Mouse (Mus musculus): ENCODE data around the gene Faf1. TPM values are rescaled to one million over a fixed set of nuclear protein-coding genes. Genes with fewer than 3 reads are reported as not detected.

Faf1 gene
- polyA plus RNA-seq, 1 experiment from 2014 or later: 36.4 TPM

Other genes with a start within 250 kb of the Faf1 start
- gene Rnf11, start 191.9 kb upstream of the Faf1 start, polyA plus RNA-seq (2016; fragmentation: Nextera tagmentation; extraction: Ambion mirVana): 50.0 and 52.4 TPM in 2 replicates
- gene 4930522H14Rik, start 145.3 kb upstream of the Faf1 start, polyA plus RNA-seq (2016; fragmentation: Nextera tagmentation; extraction: Ambion mirVana): not detected in 2 replicates
- gene Cdkn2c, start 9.4 kb upstream of the Faf1 start, polyA plus RNA-seq (2016; fragmentation: Nextera tagmentation; extraction: Ambion mirVana): 7.4 and 9.8 TPM in 2 replicates

All from embryonic facial prominence, embryonic 12.5 days (tissue).